Mouse (Mus musculus) ES-Bruce4 (cell line): ENCODE results near the gene Srpx2. TPM values are rescaled to one million over a fixed set of nuclear protein-coding genes. Genes with fewer than 3 reads are reported as not detected.
A peak's percentile ranks its signal among the peaks of the same experiment; 100 is the strongest.

Experiments
- H3K27ac ChIP-seq: 2 replicates; pipeline ENCODE4 v1.5.1; 2012; ENCODE audit warnings: low read length, inconsistent platforms; ENCODE audit not compliant: insufficient read depth
- H3K27me3 ChIP-seq: 2 replicates; pipeline ENCODE4 v1.6.1; 2012; ENCODE audit warnings: mild to moderate bottlenecking, low read length, inconsistent platforms; ENCODE audit not compliant: control insufficient read depth, poor library complexity, insufficient read depth, severe bottlenecking
- H3K36me3 ChIP-seq: 2 replicates; pipeline ENCODE4 v1.6.1; 2012; ENCODE audit warnings: inconsistent platforms, mild to moderate bottlenecking, low read length, moderate library complexity; ENCODE audit not compliant: control insufficient read depth, poor library complexity, insufficient read depth, severe bottlenecking
- H3K4me1 ChIP-seq: one replicate; pipeline ENCODE4 v1.8.1; 2011; ENCODE audit warnings: low read length; ENCODE audit not compliant: control insufficient read depth, insufficient read depth
- H3K4me3 ChIP-seq: 2 replicates; pipeline ENCODE4 v1.5.1; 2011; ENCODE audit warnings: low read depth, mild to moderate bottlenecking, low read length
- H3K9ac ChIP-seq: 2 replicates; pipeline ENCODE4 v1.6.1; 2012; ENCODE audit warnings: low read depth, mild to moderate bottlenecking, inconsistent platforms; ENCODE audit not compliant: poor library complexity, severe bottlenecking
- H3K9me3 ChIP-seq: replicated peaks from 2 replicates; pipeline ENCODE4 v1.6.1; 2012; ENCODE audit warnings: mild to moderate bottlenecking, low read length, inconsistent platforms; ENCODE audit not compliant: control insufficient read depth, poor library complexity, insufficient read depth, severe bottlenecking
- CTCF ChIP-seq: IDR thresholded peaks from one replicate; pipeline ENCODE4 v1.8.1; 2011; ENCODE audit warnings: low read depth, low read length
- EP300 ChIP-seq: IDR thresholded peaks from 2 replicates; pipeline ENCODE4 v1.6.1; 2011; ENCODE audit warnings: low read depth, low read length; ENCODE audit not compliant: insufficient read depth
- POLR2A ChIP-seq: IDR thresholded peaks from one replicate; pipeline ENCODE4 v1.8.1; 2011; ENCODE audit warnings: low read length; ENCODE audit not compliant: insufficient read depth
- polyA plus RNA-seq: library from polyadenylated mRNA; stranded (reverse); fragments of >200 nt; gene quantifications from 2 replicates; pipeline ENCODE4 v1.2.4, GENCODE M21; 2011; ENCODE audit warnings: low read depth; ENCODE audit not compliant: missing spikeins, insufficient read depth, insufficient read length

The Srpx2 gene
- polyA plus RNA-seq, 1 experiment = 0.52 TPM

GRCm38 (mm10) chrX:133939561-133939960 is 31.3 kb downstream of the Srpx2 start:
- Histone ChIP-seq H3K9me3 (no peaks in the 10 kb centered on the region), H3K4me3 (no peak overlapping the region), H3K36me3 (no peaks in the 10 kb centered on the region), H3K9ac (no peak overlapping the region), H3K4me1 (no peaks in the 10 kb centered on the region), H3K27me3 (no peaks in the 10 kb centered on the region), H3K27ac (no peak overlapping the region)
- no peak for TF ChIP-seq EP300
- TF ChIP-seq CTCF = no peak
- TF ChIP-seq POLR2A = no peak

GRCm38 (mm10) chrX:133947427-133947826 is 39.2 kb downstream of the Srpx2 start:
- Histone ChIP-seq H3K36me3 (no peaks in the 10 kb centered on the region), H3K27me3 (no peaks in the 10 kb centered on the region), H3K9me3 (no peaks in the 10 kb centered on the region), H3K9ac (no peak overlapping the region), H3K27ac (no peak overlapping the region), H3K4me3 (no peak overlapping the region), H3K4me1 (no peaks in the 10 kb centered on the region)
- TF ChIP-seq EP300 = no peak
- no peak for TF ChIP-seq POLR2A
- TF ChIP-seq CTCF = peak; percentile 48

- H3K9ac ChIP-seq = no peak overlapping the region
- no peaks in the 10 kb centered on the region for H3K9me3 ChIP-seq
- TF ChIP-seq CTCF (no peak), POLR2A (no peak), EP300 (no peak)
- H3K36me3 ChIP-seq = no peaks in the 10 kb centered on the region
- no peaks in the 10 kb centered on the region for H3K27me3 ChIP-seq
- H3K27ac ChIP-seq = no peak overlapping the region
- H3K4me1 ChIP-seq = no peaks in the 10 kb centered on the region
- no peak overlapping the region for H3K4me3 ChIP-seq
These were observed 46.4 kb downstream of the Srpx2 start for GRCm38 (mm10) chrX:133954661-133955060.

GRCm38 (mm10) chrX:133960617-133961016 is 52.4 kb downstream of the Srpx2 start:
- H3K4me1 ChIP-seq = no peaks in the 10 kb centered on the region
- H3K9me3 ChIP-seq = no peaks in the 10 kb centered on the region
- no peak overlapping the region for H3K4me3 ChIP-seq
- H3K9ac ChIP-seq = no peak overlapping the region
- H3K36me3 ChIP-seq = no peaks in the 10 kb centered on the region
- H3K27ac ChIP-seq = no peak overlapping the region
- TF ChIP-seq CTCF (no peak), POLR2A (no peak), EP300 (no peak)
- H3K27me3 ChIP-seq = no peaks in the 10 kb centered on the region

- Histone ChIP-seq H3K9me3 (no peaks in the 10 kb centered on the region), H3K4me1 (no peaks in the 10 kb centered on the region), H3K36me3 (no peaks in the 10 kb centered on the region), H3K27me3 (no peaks in the 10 kb centered on the region), H3K9ac (no peak overlapping the region), H3K27ac (no peak overlapping the region), H3K4me3 (no peak overlapping the region)
- no peak for TF ChIP-seq EP300
- no peak for TF ChIP-seq CTCF
- TF ChIP-seq POLR2A = no peak
These were observed 56.4 kb downstream of the Srpx2 start for GRCm38 (mm10) chrX:133964615-133965014.

GRCm38 (mm10) chrX:133981231-133982002 is 73.2 kb downstream of the Srpx2 start, which contains the start of gene Sytl4:
Gene Sytl4 (minus strand): TSS chrX:133981812.
- Histone ChIP-seq H3K27ac (no peak within 1 kb of the TSS), H3K27me3 (no peaks in the 10 kb centered on the region), H3K4me1 (no peaks in the 10 kb centered on the region), H3K36me3 (no peaks in the 10 kb centered on the region), H3K9ac (no peak within 1 kb of the TSS), H3K9me3 (no peaks in the 10 kb centered on the region), H3K4me3 (peak within 1 kb of the TSS; percentile 59)
- TF ChIP-seq POLR2A (no peak), CTCF (no peak), EP300 (no peak)

Other genes starting within 250 kb of the Srpx2 start
- 1.8 and 2.2 TPM in 2 replicates for gene Pcdh19, start 219.4 kb upstream of the Srpx2 start, polyA plus RNA-seq
- gene Tnmd, start 57.4 kb upstream of the Srpx2 start, polyA plus RNA-seq = not detected in 2 replicates
- 13.4 TPM in 2 replicates for gene Tspan6, start 10.0 kb upstream of the Srpx2 start, polyA plus RNA-seq
- 0.31 and 0.70 TPM in 2 replicates for gene Sytl4, start 73.4 kb downstream of the Srpx2 start, polyA plus RNA-seq
- 74.3 and 76.1 TPM in 2 replicates for gene Cstf2, start 150.8 kb downstream of the Srpx2 start, polyA plus RNA-seq